Mouse (Mus musculus) liver, adult 2 months (tissue): ENCODE data around the gene Zmiz2. TPM values are rescaled to one million over a fixed set of nuclear protein-coding genes. Genes with fewer than 3 reads are reported as not detected.

Experiments used
- DNase-seq: peaks from one replicate; pipeline ENCODE4 v3.0.0-alpha.2; 2011; ENCODE audit warnings: low read depth, low spot score; ENCODE audit errors: extremely low read depth
- H3K27ac ChIP-seq: fragments of 200-500 bp; replicated peaks from 2 replicates; pipeline ENCODE4 v1.5.1; 2012; ENCODE audit warnings: low read depth, mild to moderate bottlenecking, control low read depth, inconsistent platforms, low read length; ENCODE audit not compliant: insufficient read depth
- H3K27me3 ChIP-seq: fragments of 200-500 bp; 2 replicates; pipeline ENCODE4 v1.6.1; 2012; ENCODE audit warnings: mild to moderate bottlenecking, moderate library complexity, low read length, inconsistent platforms; ENCODE audit not compliant: control insufficient read depth, insufficient read depth
- H3K36me3 ChIP-seq: fragments of 200-500 bp; 2 replicates; pipeline ENCODE4 v1.6.1; 2012; ENCODE audit warnings: low read length, inconsistent platforms; ENCODE audit not compliant: control insufficient read depth, insufficient read depth
- H3K4me1 ChIP-seq: fragments of 200-500 bp; 2 replicates; pipeline ENCODE4 v1.6.1; 2011; ENCODE audit warnings: low read length; ENCODE audit not compliant: control insufficient read depth, insufficient read depth
- H3K4me3 ChIP-seq: fragments of 200-500 bp; 2 replicates; pipeline ENCODE4 v1.5.1; 2011; ENCODE audit warnings: low read depth, mild to moderate bottlenecking, control low read depth, low read length, moderate library complexity; ENCODE audit not compliant: insufficient read depth
- H3K79me2 ChIP-seq: fragments of 200-500 bp; 2 replicates; pipeline ENCODE4 v1.6.1; 2012; ENCODE audit warnings: inconsistent platforms, mild to moderate bottlenecking, low read length, moderate library complexity; ENCODE audit not compliant: control insufficient read depth, insufficient read depth
- H3K9ac ChIP-seq: fragments of 200-500 bp; 2 replicates; pipeline ENCODE4 v1.6.1; 2012; ENCODE audit warnings: low read depth, mild to moderate bottlenecking, control low read depth, inconsistent platforms, low read length
- CTCF ChIP-seq: fragments of 200-500 bp; IDR thresholded peaks from 2 replicates; pipeline ENCODE4 v1.5.1; 2011; ENCODE audit warnings: low read depth, low read length, control low read depth
- POLR2A ChIP-seq: fragments of 200-500 bp; IDR thresholded peaks from 2 replicates; pipeline ENCODE4 v1.6.1; 2011; ENCODE audit warnings: low read length, control low read depth; ENCODE audit not compliant: insufficient read depth; ENCODE audit errors: extremely low read depth
- WGBS: fragments of 180-500 bp; shearing (Covaris S2); methylation state at CpG from one replicate; pipeline ENCODE4 v1.1.7; 2018; 5-methylcytosine and 5-hydroxymethylcytosine counted together
- polyA plus RNA-seq: library from polyadenylated mRNA; depleted of rRNA; stranded (reverse); fragments of >200 nt; gene quantifications from 2 replicates; pipeline ENCODE4 v1.2.3, GENCODE M21; 2012
- total RNA-seq: library from RNA; depleted of rRNA; stranded (reverse); fragments of >200 nt; gene quantifications from 2 replicates; pipeline ENCODE4 v1.2.3, GENCODE M21; 2014

Zmiz2 gene
- total and polyA plus RNA-seq, 2 experiments: 3.0 to 14.7 TPM

- no peaks in the 10 kb centered on the region for H3K27me3 ChIP-seq
- DNase-seq: no peak
These were observed 16.1 kb upstream of the Zmiz2 start for GRCm38 (mm10) chr11:6372784-6373183.

DNA sequence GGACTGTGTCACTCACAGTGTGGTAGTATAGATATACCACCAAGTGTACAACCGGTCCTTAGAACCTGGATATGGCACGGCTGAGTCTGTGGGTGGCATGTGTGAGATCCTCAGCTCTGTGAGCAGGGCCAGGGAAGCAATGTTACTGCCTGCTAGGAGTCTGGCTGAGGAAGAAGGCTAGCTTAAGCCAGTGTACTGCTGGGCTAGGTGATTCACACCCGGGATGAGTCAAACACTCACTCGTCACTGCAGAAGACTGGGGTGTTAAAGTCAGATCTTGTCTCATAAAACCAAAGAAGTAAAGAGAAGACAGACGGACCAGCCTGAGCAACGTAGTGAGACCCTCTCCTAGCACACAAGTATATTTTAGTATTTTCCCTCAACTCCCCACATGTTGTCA is 8.0 kb upstream of the Zmiz2 start:
- H3K27ac ChIP-seq: no peak overlapping the region
- H3K9ac ChIP-seq: no peak overlapping the region
- H3K4me3 ChIP-seq: no peak overlapping the region
- no peaks in the 10 kb centered on the region for H3K4me1 ChIP-seq
- H3K79me2 ChIP-seq: no peaks in the 10 kb centered on the region
- no peak for DNase-seq
- no peaks in the 10 kb centered on the region for H3K27me3 ChIP-seq
- H3K36me3 ChIP-seq: no peaks in the 10 kb centered on the region
- TF ChIP-seq CTCF (no peak), POLR2A (no peak)
- 90% methylated on average over 6 of the region's 6 CpGs for WGBS

More at GRCm38 (mm10) chr11:6372784-6373183, 16.1 kb upstream of the Zmiz2 start:
- Histone ChIP-seq H3K36me3 (no peaks in the 10 kb centered on the region), H3K4me1 (no peaks in the 10 kb centered on the region), H3K79me2 (no peaks in the 10 kb centered on the region), H3K9ac (no peak overlapping the region), H3K4me3 (no peak overlapping the region), H3K27ac (no peak overlapping the region)
- TF ChIP-seq CTCF: no peak
- no peak for TF ChIP-seq POLR2A
- WGBS: 90% methylated on average over 9 of the region's 9 CpGs

- 87% methylated on average over 6 of the region's 6 CpGs for WGBS
- Histone ChIP-seq H3K27ac (peak overlapping the region; percentile 47), H3K9ac (no peak overlapping the region), H3K27me3 (no peaks in the 10 kb centered on the region), H3K36me3 (no peaks in the 10 kb centered on the region), H3K4me3 (no peak overlapping the region), H3K4me1 (peaks cover 11% of the 10 kb centered on the region), H3K79me2 (peaks cover 24% of the 10 kb centered on the region; the same call in 1 of the 2 replicates)
- DNase-seq: no peak
- no peak for TF ChIP-seq POLR2A
- no peak for TF ChIP-seq CTCF
These were observed 648 bp upstream of the Zmiz2 start for GRCm38 (mm10) chr11:6388126-6388725.

DNA sequence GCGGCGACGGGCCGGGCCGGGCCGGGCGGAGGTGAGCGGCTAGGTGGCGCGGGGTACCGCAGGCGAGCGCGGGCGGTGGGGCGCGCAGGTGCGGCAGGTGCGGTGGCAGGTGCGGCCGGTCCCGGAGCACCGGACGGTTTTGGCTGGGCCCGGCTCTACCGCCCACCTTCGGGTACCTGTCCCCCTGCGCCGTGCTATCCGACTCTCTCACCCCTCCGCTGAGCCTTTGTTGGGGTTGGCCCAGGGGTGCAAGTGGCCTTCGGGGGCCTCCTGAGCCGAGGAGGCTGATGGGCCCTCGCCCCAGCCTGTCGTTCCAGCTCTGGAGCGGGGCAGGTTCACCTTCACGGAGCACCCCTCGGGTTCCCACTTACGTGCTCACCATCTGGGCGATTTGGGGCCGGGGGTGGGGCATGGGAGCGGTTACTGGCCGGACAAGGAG is 628 bp downstream of the Zmiz2 start:
- Histone ChIP-seq H3K4me3 (peak overlapping the region; percentile 99), H3K9ac (peak overlapping the region; percentile 96), H3K36me3 (no peaks in the 10 kb centered on the region), H3K27ac (peak overlapping the region; percentile 61), H3K27me3 (no peaks in the 10 kb centered on the region), H3K4me1 (peaks cover 11% of the 10 kb centered on the region), H3K79me2 (peaks cover 29% of the 10 kb centered on the region; the same call in 1 of the 2 replicates)
- DNase-seq: no peak
- TF ChIP-seq POLR2A (no peak), CTCF (no peak)
- WGBS: 1% methylated on average over 34 of the region's 43 CpGs

DNA sequence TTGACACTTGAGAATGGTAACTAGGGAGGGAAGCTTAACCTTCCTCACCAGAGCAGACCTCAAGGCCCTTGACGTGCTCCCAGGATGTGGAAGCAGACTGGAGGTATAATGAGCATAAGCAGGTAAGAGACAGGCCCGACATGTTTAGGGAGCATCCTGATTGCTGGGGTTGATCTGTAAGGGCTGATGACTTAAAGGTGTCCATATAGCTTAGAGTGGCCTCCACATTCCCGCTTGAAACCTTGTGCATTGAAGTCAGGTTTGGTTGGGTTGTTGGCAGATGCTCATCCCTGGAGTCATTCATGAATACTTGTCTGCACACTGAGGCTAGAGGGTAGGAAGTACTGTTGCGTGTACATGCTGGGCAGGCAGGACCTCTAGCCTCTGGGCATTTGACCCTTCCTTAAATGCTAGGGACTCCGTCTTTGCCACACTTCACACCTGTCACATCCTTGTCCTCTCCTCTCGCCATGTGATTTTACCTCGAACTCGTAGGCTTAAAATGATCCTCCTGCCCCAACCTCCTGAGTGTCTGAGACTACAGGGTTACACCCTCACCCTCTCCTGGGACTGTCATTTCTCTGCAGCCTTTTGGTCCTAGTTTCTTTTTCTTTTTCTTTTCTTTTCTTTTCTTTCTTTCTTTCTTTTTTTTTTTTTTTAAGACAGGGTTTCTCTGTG is 1.6 kb downstream of the Zmiz2 start:
- Histone ChIP-seq H3K79me2 (peaks cover 29% of the 10 kb centered on the region; the same call in 1 of the 2 replicates), H3K27ac (no peak overlapping the region), H3K27me3 (no peaks in the 10 kb centered on the region), H3K4me1 (peaks cover 11% of the 10 kb centered on the region), H3K9ac (peak overlapping the region; percentile 23; the same call in 1 of the 2 replicates), H3K4me3 (no peak overlapping the region), H3K36me3 (no peaks in the 10 kb centered on the region)
- WGBS: 90% methylated on average over 8 of the region's 8 CpGs
- no peak for TF ChIP-seq POLR2A
- no peak for TF ChIP-seq CTCF
- DNase-seq: no peak
